ENCODE assay signal across 17 mouse cellular contexts in the genomic region with DNA sequence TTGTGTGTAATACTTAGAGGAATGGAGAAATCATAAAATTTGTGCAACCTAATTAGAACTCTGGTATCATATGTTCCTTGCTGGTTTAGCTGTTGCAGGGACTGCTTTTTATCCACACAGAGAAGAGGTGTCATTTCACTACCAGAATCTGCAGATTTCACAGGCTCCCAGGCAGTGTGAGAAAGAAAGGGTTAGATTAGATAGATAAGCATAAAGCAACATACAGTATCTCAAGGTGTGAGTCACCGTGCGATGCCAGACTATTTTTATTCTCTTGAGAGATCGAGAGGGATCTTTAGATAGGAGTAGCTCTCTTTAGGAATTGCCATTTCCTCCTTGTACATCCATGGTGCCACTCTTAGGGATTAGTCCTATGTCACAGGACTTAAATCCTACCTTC. TPM values are rescaled to one million over a fixed set of nuclear protein-coding genes. Genes with fewer than 3 reads are reported as not detected.
"Had no signal": no experiment of that assay in that cellular context is flagged by ENCODE, and none has a peak within 500 bp of the region (broad histone marks: within the 10 kb centered on the region; RNA-seq: fewer than 3 reads in every experiment).

No protein-coding gene starts in this region.

- H3K9me3 ChIP-seq: liver, embryonic 13.5 days; stomach, embryonic 15.5 days had no signal

- H3K4me1 ChIP-seq: liver, embryonic 13.5 days; stomach, embryonic 15.5 days had no signal

- H3K4me3 ChIP-seq: liver, embryonic 13.5 days; stomach, embryonic 15.5 days had no signal

- H3K4me2 ChIP-seq: liver, embryonic 13.5 days; midbrain, embryonic 11.5 days; stomach, embryonic 15.5 days had no signal

- H3K27me3 ChIP-seq: liver, embryonic 13.5 days; stomach, embryonic 15.5 days had no signal

- DNase-seq: kidney, adult 2 months; kidney, postnatal 25 days; liver, embryonic 13.5 days; lung, adult 2 months; lung, postnatal 14 days; lung, postnatal 4 days; midbrain, embryonic 14.5 days; right cerebral cortex, postnatal 25 days; spleen, adult 18-20 months; thymus, postnatal 36 days had no signal

- H3K36me3 ChIP-seq: liver, embryonic 13.5 days; stomach, embryonic 15.5 days had no signal

- H3K9ac ChIP-seq: liver, embryonic 13.5 days; stomach, embryonic 15.5 days had no signal

- H3K27ac ChIP-seq: kidney, postnatal 0 days; liver, embryonic 13.5 days; stomach, embryonic 15.5 days had no signal

RNA-seq across cellular contexts. Expression of a gene that starts 14.3 kb away (rescaled TPM):
- polyA plus RNA-seq: kidney, adult 2 months; kidney, embryonic 14.5 days; liver, adult 2 months; lung, adult 2 months; thymus, postnatal 0 days; urinary bladder, adult 2 months had no signal
